In genomic region chr4:114609297-114609696, GRCm38 (mm10) we compare ENCODE assay signal across 14 mouse cellular contexts.
"Had no signal": no experiment of that assay in that cellular context is flagged by ENCODE, and none has a peak within 500 bp of the region (broad histone marks: within the 10 kb centered on the region; RNA-seq: fewer than 3 reads in every experiment).

No protein-coding gene starts in this region.

- DNase-seq: gastrocnemius, postnatal 14 days; gastrocnemius, postnatal 36 days; heart, adult 11 months; heart, adult 2 months; heart, postnatal 14 days; heart, postnatal 36 days; kidney, adult 11 months; kidney, adult 2 months; kidney, adult 9 months; kidney, postnatal 14 days; kidney, postnatal 36 days; layer of hippocampus, adult 9-11 months; layer of hippocampus, postnatal 36 days; left cerebral cortex, postnatal 4 days had no signal
